Mouse (Mus musculus) limb, embryonic 11.5 days (tissue): ENCODE data around the gene Eif2s1. TPM values are rescaled to one million over a fixed set of nuclear protein-coding genes. Genes with fewer than 3 reads are reported as not detected.

ENCODE experiments used
- ATAC-seq: fragments of 200-750 bp; cut with Nextera tagmentation; 2 replicates; pipeline ENCODE4 v1.8.0; 2017; ENCODE audit warnings: low read depth; ENCODE audit not compliant: insufficient number of reproducible peaks, low FRiP score, low TSS enrichment
- DNase-seq: peaks from one replicate; pipeline ENCODE4 v3.0.0-alpha.2; 2015; ENCODE audit warnings: low spot score
- H3K27ac ChIP-seq: fragments of 300-500 bp; sonication (generic); replicated peaks from 2 replicates; pipeline ENCODE4 v1.5.1; 2014; ENCODE audit warnings: low read depth, mild to moderate bottlenecking, low read length
- H3K27me3 ChIP-seq: fragments of 300-500 bp; sonication (generic); 2 replicates; pipeline ENCODE4 v1.6.1; 2014; ENCODE audit warnings: mild to moderate bottlenecking, low read length, mixed read lengths; ENCODE audit not compliant: control insufficient read depth, insufficient read depth
- H3K36me3 ChIP-seq: fragments of 300-500 bp; sonication (generic); 2 replicates; pipeline ENCODE4 v1.6.1; 2014; ENCODE audit warnings: mild to moderate bottlenecking, low read length, moderate library complexity, mixed read lengths; ENCODE audit not compliant: control insufficient read depth, insufficient read depth
- H3K4me1 ChIP-seq: fragments of 300-500 bp; sonication (generic); 2 replicates; pipeline ENCODE4 v1.6.1; 2014; ENCODE audit warnings: low read length, mixed read lengths; ENCODE audit not compliant: control insufficient read depth, insufficient read depth
- H3K4me2 ChIP-seq: fragments of 300-500 bp; sonication (generic); 2 replicates; pipeline ENCODE4 v1.6.1; 2014; ENCODE audit warnings: low read depth, mild to moderate bottlenecking, moderate library complexity; ENCODE audit not compliant: severe bottlenecking
- H3K4me3 ChIP-seq: fragments of 300-500 bp; sonication (generic); 2 replicates; pipeline ENCODE4 v1.5.1; 2014; ENCODE audit warnings: low read depth, low read length
- H3K9ac ChIP-seq: fragments of 300-500 bp; sonication (generic); 2 replicates; pipeline ENCODE4 v1.6.1; 2014; ENCODE audit warnings: mild to moderate bottlenecking, low read length
- H3K9me3 ChIP-seq: fragments of 300-500 bp; sonication (generic); 2 replicates; pipeline ENCODE4 v1.6.1; 2016; ENCODE audit warnings: low read length; ENCODE audit not compliant: control insufficient read depth
- WGBS: fragments of 180-500 bp; shearing (Covaris S2); extraction: QIAGEN DNeasy Blood & Tissue Kit; methylation state at CpG from one replicate; pipeline ENCODE4 v1.1.7; 2014; 5-methylcytosine and 5-hydroxymethylcytosine counted together
- polyA plus RNA-seq: library from polyadenylated mRNA; unstranded; fragments of >200 nt; fragmentation: Nextera tagmentation; extraction: Ambion mirVana; gene quantifications from 2 replicates; pipeline ENCODE4 v1.2.1, GENCODE M21; 2014

The Eif2s1 gene
- 265 and 281 TPM in 2 replicates for polyA plus RNA-seq

DNA sequence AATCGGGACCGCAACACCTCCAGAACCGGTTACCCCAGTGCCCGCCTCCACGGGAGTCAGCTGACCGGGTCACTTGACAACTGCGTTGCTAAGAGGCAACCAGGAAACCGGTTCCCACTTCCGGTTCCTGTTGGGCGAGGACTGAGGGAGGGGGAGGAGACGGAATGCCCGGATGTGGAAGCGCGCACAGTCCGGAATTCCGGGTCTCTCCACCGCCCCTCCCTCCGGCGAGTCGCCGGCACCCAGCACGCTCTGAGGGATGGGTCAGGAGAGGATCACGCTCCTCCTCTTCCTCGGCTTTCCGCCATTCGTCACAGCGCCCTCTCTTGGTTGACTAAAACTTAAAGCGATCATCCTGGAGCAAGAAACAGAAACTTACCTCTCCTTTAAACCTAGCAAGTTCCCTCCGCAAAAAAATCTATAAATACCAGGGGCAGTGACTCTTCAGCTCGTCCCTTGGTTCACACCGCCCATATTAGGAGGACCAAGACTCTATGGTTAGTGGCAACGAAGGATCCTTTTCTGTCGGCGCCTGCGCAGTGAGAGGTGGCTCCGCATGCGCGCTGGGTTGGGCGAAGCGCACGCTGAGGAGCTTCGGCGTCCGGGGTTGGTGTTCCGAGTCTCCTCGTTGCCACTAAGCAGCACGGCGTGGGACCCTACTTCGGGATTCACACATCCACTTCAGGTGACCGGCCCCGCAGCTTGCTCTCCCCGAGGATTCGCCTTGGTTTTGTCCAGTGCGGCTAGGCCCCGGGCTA lies at the start of gene Eif2s1, which contains the start of gene Atp6v1d:
TSS of gene Eif2s1 (plus strand) at position 324 of the 758 bp plus-strand sequence.
TSS of gene Atp6v1d (minus strand) at position 143 of the 758 bp plus-strand sequence.
- ATAC-seq (peak; percentile 100), DNase-seq (peak; percentile 100)
- Histone ChIP-seq H3K36me3 (no peaks in the 10 kb centered on the region), H3K4me2 (peak within 1 kb of the TSS; percentile 79), H3K4me1 (0 out of 2 replicates have a peak, but pooled peaks cover 6% of the 10 kb centered on the region), H3K4me3 (peak within 1 kb of the TSS; percentile 72), H3K9ac (peak within 1 kb of the TSS; percentile 85), H3K9me3 (no peaks in the 10 kb centered on the region), H3K27ac (peak within 1 kb of the TSS; percentile 73), H3K27me3 (no peaks in the 10 kb centered on the region)
- under 1% methylated on average over 53 of the region's 55 CpGs for WGBS

- H3K9me3 ChIP-seq, result no peaks in the 10 kb centered on the region
- no peak overlapping the region for H3K27ac ChIP-seq
- H3K27me3 ChIP-seq, result no peaks in the 10 kb centered on the region
- no peaks in the 10 kb centered on the region for H3K36me3 ChIP-seq
- H3K4me2 ChIP-seq, result no peak overlapping the region
- H3K4me3 ChIP-seq, result no peak overlapping the region
- H3K9ac ChIP-seq, result no peak overlapping the region
- no peaks in the 10 kb centered on the region for H3K4me1 ChIP-seq
- no peak for ATAC-seq
- no peak for DNase-seq
Observed at GRCm38 (mm10) chr12:78814437-78814836, 47.2 kb upstream of the Eif2s1 start.

GRCm38 (mm10) chr12:78834496-78834895 lies 27.1 kb upstream of the Eif2s1 start:
- no peak overlapping the region for H3K4me2 ChIP-seq
- no peak overlapping the region for H3K9ac ChIP-seq
- DNase-seq (no peak), ATAC-seq (no peak)
- no peaks in the 10 kb centered on the region for H3K4me1 ChIP-seq
- H3K4me3 ChIP-seq, result no peak overlapping the region
- H3K27ac ChIP-seq, result no peak overlapping the region
- peaks cover 4% of the 10 kb centered on the region; the same call in 1 of the 2 replicates for H3K36me3 ChIP-seq
- no peaks in the 10 kb centered on the region for H3K9me3 ChIP-seq
- WGBS, result 95% methylated on average over 2 of the region's 2 CpGs
- H3K27me3 ChIP-seq, result no peaks in the 10 kb centered on the region

DNA sequence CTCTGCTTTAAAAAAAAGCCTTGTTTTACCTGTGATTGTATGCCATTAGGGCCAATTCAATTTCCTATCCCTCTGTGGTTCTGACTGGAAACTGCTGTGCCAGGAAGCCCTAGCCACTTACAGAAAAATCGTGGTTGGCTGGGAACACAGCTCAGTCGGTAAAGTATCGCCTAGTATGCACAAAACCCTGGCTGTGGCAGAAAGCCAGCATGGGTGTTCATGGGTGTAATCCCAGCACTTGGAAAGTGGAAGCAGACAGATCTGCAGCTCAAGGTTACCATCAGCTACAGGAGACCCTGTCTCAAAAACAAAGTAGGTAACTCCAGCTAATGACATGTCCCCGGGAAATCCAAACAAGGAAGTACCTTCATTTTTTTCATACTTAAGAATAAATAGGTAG lies 21.7 kb upstream of the Eif2s1 start:
- H3K36me3 ChIP-seq, result peaks cover 4% of the 10 kb centered on the region; the same call in 1 of the 2 replicates
- no peak for DNase-seq

DNA sequence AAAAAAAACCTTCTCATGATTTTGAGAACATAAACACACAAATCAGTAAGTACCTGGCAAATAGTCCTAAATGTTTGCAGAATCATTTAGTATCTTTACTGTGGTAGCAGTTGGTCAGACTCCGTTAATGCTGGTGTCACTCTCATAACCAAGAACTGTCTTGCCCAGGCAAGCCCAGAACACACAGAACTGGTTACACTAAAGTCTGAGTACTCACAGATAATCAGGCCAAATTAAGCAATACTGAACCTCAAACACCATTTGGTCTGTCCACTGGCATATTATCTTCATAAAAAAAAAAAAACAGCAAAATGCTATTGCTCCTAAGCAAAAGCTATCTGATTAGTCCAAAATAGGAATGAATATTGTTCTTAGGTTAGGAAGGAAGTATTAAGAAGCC lies 19.2 kb upstream of the Eif2s1 start:
- H3K36me3 ChIP-seq, result peaks cover 2% of the 10 kb centered on the region; the same call in 1 of the 2 replicates
- no peaks in the 10 kb centered on the region for H3K27me3 ChIP-seq
- no peak overlapping the region for H3K4me3 ChIP-seq
- H3K9ac ChIP-seq, result no peak overlapping the region
- H3K27ac ChIP-seq, result no peak overlapping the region
- DNase-seq (no peak), ATAC-seq (no peak)
- H3K4me2 ChIP-seq, result no peak overlapping the region
- H3K4me1 ChIP-seq, result no peaks in the 10 kb centered on the region
- no peaks in the 10 kb centered on the region for H3K9me3 ChIP-seq
- WGBS, result 91% methylated on average over 1 of the region's 1 CpGs

More for the DNA sequence above, 21.7 kb upstream of the Eif2s1 start:
- no peak overlapping the region for H3K4me2 ChIP-seq
- WGBS, result 91% methylated on average over 4 of the region's 4 CpGs
- H3K9me3 ChIP-seq, result no peaks in the 10 kb centered on the region
- no peaks in the 10 kb centered on the region for H3K4me1 ChIP-seq
- H3K9ac ChIP-seq, result no peak overlapping the region
- no peak overlapping the region for H3K4me3 ChIP-seq
- no peaks in the 10 kb centered on the region for H3K27me3 ChIP-seq
- no peak overlapping the region for H3K27ac ChIP-seq
- ATAC-seq, result no peak

- peaks cover 5% of the 10 kb centered on the region for H3K36me3 ChIP-seq
- WGBS, result 91% methylated on average over 4 of the region's 4 CpGs
- ATAC-seq, result no peak
Observed at GRCm38 (mm10) chr12:78848246-78848645, 13.4 kb upstream of the Eif2s1 start.

GRCm38 (mm10) chr12:78860921-78861495 lies 611 bp upstream of the Eif2s1 start:
- H3K4me3 ChIP-seq, result peak overlapping the region; percentile 72
- H3K4me1 ChIP-seq, result 0 out of 2 replicates have a peak, but pooled peaks cover 6% of the 10 kb centered on the region
- no peak for DNase-seq
- H3K4me2 ChIP-seq, result peak overlapping the region; percentile 79
- peak overlapping the region; percentile 67 for H3K9ac ChIP-seq
- H3K9me3 ChIP-seq, result no peaks in the 10 kb centered on the region
- ATAC-seq, result peak; percentile 27; the same call in 1 of the 2 replicates
- H3K27ac ChIP-seq, result no peak overlapping the region; the same call in 1 of the 2 replicates
- 2% methylated on average over 30 of the region's 30 CpGs for WGBS
- H3K36me3 ChIP-seq, result 0 out of 2 replicates have a peak, but pooled peaks cover 3% of the 10 kb centered on the region
- H3K27me3 ChIP-seq, result no peaks in the 10 kb centered on the region

More at GRCm38 (mm10) chr12:78848246-78848645, 13.4 kb upstream of the Eif2s1 start:
- Histone ChIP-seq H3K4me3 (no peak overlapping the region), H3K4me1 (no peaks in the 10 kb centered on the region), H3K27ac (no peak overlapping the region), H3K27me3 (no peaks in the 10 kb centered on the region), H3K9ac (no peak overlapping the region), H3K4me2 (no peak overlapping the region), H3K9me3 (no peaks in the 10 kb centered on the region)
- DNase-seq, result no peak

GRCm38 (mm10) chr12:78862254-78862730 lies 673 bp downstream of the Eif2s1 start:
- H3K4me1 ChIP-seq, result 0 out of 2 replicates have a peak, but pooled peaks cover 6% of the 10 kb centered on the region
- peak overlapping the region; percentile 73 for H3K27ac ChIP-seq
- peak overlapping the region; percentile 72 for H3K4me3 ChIP-seq
- no peak for DNase-seq
- H3K9ac ChIP-seq, result peak overlapping the region; percentile 85
- H3K4me2 ChIP-seq, result peak overlapping the region; percentile 44
- no peaks in the 10 kb centered on the region for H3K36me3 ChIP-seq
- H3K9me3 ChIP-seq, result no peaks in the 10 kb centered on the region
- peak; percentile 42; the same call in 1 of the 2 replicates for ATAC-seq
- under 1% methylated on average over 22 of the region's 22 CpGs for WGBS
- H3K27me3 ChIP-seq, result no peaks in the 10 kb centered on the region
